Mouse (Mus musculus): Measurements from ENCODE around the gene Faap24.

DNA sequence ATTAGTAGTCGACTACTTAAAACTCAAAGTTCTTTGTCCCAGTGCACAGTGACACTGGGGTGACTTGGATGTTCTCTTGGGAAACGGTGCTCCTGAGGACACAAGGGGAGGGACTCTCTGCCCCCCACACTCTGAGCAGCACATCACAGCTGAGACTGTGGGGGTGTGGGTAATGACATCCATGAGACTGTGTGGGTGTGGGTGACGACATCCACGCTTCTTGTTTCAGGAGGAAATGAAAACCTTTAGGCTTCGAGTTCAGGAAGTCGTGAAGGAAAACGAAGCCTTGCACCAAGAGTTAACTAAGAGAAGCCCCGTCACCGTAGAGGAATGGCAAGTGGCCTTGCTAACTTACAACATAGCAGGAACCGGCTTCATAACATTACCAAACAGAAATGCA is 26.4 kb upstream of the Faap24 start:
- TF ChIP-seq CTCF (IDR thresholded peaks at IDR 0.05; ENCODE audit: extremely low read depth, insufficient read depth, insufficient read length, insufficient replicate concordance) (no peak), POLR2A (IDR thresholded peaks at IDR 0.05; ENCODE audit: low read depth, low read length) (no peak)

Measured in spleen, adult 2 months (tissue).